Mouse (Mus musculus): Measurements from ENCODE around the gene Clstn3.
"Not testable (repeated sequence)": the region's sequence is repeated elsewhere in the genome, so short reads cannot be mapped to it uniquely, and the experiment has no call there.

Clstn3 gene

DNA sequence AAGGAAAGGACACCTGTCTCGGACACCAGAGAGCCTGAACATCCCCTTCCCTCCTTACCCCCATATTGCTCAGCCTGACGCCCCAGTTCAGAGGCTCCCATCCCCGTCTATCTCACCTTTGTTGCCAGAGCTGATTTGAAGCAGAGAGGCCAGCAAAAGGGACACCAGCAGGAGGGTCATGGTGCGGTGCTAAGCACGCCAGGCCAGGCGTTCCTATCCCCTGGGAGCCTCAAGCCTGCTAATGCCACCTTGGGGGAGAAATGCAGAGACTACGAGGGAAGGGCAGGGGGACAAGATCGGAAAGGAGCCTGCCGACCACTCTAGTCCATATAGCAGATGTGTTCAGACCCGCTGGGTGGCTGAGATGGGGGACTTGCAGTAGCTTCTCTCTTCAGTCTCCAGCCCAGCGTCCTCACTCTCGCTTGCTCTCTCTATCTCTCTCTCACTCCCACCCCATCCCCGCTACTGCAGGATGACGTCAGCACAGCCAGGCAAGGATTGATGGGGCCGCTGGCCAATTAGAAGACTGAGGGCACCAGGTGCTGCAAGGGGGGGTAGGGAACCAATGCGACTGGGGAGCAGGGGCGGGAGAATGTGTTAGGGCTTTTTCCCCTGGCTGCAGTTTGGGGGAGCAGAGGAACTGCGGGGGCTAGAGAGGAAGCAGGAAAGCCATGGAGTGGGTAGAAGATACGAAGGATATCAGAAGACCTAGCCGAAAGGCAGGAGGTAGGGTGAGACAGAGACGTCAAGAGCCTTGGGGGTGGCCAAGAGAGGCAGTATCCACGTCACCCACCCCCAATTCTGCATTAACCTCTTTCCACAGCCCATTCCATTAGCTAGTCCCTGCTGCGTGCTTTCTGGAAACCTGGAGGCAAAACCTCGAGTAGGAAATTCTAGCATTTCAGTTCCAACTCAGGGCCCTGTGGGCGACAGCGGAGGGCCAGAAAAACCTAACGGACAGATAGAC lies at the start of gene Clstn3:
Clstn3 (minus strand) TSS at position 490 of the 967 bp plus-strand sequence.
- DNase-seq (ENCODE audit: low spot score): no peak

DNA sequence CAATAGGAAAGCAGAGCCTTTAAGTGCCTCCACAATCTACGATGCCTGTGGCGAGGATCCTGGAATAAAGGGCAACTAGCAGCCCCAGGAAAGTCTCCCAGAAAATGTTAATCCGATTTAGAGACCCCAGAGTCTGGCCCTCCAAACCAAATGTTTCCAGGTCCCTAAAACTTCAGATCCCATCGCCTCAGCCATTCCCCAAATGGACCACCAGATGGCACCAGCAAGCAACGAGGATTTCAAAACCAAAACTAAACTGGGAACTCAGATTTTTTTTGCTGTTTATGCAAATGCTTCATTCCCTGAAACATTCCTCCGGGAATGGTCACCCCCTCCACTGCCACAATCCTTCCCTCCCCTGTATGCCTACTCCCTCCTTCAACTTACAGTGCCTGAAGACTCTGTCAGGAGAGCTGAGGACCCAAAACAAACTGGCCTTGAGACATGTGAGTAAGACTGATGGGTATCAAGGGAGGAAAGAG lies 47.8 kb upstream of the Clstn3 start, which contains the start of gene C1ra:
C1ra (plus strand) TSS at position 51 of the 482 bp plus-strand sequence.
- peak; percentile 86 for DNase-seq (ENCODE audit: low spot score)

DNA sequence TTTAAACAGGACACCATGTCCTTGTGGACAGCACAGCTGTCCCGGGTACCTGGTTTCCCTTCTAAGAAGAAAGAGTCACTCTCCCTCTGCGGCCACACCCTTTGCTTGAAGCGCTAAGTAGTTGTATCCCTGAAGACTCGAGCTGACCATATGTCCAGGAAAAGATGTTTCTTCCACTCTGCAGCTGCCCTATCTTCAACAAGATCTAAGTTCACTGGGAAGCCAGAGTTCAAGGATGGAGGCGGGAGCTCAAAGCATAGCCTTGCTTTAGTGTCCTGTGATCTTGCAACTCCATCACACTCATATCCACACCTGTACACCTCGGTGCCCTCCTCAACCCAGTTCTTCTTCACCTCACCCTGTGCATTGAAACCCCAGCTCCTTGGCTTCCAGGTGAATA lies 47.3 kb upstream of the Clstn3 start:
- no peak for DNase-seq (ENCODE audit: low spot score)

DNA sequence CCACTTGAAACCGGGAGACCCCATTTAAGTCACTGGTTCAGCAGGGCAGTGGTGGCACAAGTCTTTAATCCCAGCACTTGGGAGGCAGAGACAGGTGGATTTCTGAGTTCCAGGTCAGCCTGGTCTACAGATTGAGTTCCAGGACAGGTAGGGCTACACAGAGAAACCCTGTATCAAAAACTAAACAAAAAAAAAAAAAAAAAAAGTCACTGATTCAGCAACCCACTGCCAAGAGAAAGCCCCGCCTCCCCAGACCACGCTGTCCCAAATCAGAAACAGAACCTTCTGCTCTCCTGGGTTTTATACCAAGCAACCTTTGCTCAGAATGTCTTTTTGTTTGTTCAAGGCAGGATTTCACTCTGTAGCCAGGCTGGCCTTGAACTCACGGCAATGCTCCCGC lies 44.6 kb upstream of the Clstn3 start:
- DNase-seq (ENCODE audit: low spot score): not testable (repeated sequence)

DNA sequence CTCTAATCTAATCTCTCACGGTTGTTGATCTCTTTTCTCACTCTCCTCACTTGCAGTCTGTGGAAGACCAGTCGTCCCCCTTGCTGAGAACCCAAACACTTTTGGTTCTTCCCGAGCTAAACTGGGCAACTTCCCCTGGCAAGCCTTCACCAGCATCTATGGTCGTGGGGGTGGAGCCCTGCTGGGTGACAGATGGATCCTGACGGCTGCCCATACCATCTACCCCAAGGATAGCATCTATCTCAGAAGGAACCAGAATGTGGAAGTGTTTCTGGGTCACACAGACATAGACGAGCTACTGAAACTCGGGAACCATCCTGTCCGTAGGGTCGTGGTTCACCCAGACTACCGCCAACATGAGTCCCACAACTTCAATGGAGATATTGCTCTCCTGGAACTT lies 43.7 kb upstream of the Clstn3 start:
- DNase-seq (ENCODE audit: low spot score): no peak

DNA sequence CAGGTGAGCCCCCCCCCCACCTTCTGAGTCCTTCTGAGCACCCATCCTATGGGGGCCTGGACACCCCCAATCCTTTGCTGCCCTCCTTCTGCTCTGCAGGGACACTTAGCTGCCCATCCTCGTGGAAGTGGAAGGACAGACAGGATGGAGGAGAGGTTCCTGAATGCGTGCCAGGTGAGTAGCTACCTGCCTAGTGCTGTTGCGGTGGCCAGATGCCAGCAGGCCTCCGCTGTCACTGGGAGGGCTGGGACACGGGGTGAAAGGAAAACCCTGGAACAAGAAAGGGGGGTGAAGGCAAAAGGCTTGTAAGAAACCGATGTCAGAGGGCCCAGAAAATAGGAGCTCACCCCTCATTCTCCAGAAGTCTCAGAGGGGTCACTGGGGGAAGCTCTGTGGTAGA lies 42.4 kb upstream of the Clstn3 start:
- DNase-seq (ENCODE audit: low spot score): no peak

DNA sequence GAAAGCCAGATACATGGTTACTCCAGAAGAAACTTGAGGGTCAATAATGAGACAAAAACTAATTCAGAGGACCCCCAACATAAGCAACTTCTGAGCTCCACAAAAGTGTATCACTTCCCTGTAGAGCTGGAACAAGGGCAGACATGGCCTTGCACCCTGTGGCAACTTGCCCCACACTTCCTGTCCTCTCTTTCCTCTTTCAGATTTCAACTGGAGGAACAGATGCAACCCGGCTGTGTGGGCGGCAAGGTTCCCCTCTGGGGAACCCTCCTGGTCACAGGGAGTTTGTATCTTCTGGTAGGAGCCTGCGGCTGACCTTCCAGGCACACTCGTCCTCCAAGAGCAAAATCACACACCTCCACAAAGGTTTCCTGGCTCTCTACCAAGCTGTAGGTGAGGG lies 40.4 kb upstream of the Clstn3 start:
- DNase-seq (ENCODE audit: low spot score): peak; percentile 14

DNA sequence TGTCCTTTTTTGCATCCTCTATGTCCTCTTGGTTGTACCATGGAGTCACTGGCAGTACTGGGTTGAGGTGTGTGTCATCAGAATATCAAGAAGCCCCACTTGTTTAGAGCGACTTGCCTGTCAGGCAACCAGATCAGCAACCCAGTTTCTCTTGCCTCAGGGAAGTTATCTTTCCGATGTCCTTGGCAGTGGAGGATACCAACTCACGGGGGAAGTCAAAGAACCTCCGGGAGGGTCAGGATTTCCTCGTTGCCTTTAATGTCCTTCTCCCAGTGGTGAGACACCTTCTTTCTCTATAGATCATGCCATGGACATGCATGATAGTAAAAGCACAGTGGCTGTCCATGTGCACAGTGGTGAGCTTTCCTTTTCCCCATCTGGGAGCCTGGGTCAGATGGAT lies 37.4 kb upstream of the Clstn3 start:
- no peak for DNase-seq (ENCODE audit: low spot score)

DNA sequence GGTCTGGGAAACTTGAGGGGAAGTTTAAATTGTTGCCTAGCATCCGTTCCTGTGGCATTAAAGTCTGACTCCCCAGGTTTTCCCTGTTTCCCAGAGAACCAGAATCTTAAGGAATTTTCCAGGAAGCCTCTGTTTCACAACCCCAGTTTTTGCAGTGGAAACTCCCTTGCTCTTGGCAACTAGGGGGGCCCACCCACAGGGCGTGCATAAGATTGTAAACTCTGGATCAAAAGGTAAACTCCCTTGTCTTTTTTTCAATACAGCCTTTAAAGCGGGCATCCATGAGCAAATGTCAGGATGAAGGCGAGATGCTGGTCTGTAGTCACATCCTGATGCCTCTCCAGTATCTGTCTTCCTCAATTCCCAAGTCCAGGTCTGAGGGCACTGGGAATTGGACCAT lies 36.9 kb upstream of the Clstn3 start:
- peak; percentile 42 for DNase-seq (ENCODE audit: low spot score)

DNA sequence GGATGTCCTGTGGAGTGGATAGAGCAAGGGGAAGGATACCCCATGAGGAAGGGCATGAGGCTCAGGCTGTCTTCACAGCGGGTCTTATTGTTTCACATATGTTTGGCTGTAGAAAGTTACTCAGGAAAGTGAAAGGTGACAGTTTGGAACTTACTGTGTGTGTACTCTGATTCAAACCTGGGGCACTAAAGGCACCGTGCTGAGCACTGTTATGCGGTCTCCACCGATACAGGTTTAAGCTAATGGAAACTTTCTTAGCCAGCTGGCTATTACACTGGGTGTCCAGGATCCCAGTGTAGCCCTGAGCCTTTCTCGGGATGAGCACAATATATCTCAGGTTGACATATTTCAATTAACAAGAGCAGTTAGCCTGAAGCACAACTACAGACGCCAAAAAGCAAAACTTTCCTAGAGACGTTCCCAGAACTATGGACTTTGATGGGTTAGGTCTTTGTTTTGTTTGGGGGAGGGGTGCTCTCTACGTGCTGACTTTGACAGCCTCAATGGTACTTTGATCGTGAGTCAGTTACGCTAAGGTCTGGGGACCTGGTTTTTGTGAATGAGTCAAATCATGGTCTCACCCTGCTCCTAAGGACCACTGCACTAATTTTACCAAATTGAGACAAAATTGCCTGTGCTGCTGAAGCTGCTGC lies 35.4 kb upstream of the Clstn3 start:
- no peak for DNase-seq (ENCODE audit: low spot score)

DNA sequence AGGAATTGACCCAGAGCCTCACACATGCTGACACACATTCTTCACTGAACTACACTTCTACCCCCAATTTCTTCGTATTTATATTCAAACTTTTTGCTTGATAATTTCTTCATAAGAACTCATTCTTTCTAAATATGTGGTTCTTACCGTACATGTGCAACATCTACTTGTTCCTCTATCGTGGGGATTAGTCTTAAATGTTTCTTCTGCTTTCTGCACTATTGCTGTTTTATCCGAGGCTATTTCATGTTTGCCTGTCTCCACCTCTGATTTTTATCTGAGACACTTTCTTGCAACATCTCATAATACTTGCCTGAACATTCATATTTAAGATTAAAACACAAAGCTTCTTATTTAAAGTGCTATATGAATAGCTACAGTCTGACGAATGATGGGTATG lies 31.5 kb upstream of the Clstn3 start:
- DNase-seq (ENCODE audit: low spot score): no peak

DNA sequence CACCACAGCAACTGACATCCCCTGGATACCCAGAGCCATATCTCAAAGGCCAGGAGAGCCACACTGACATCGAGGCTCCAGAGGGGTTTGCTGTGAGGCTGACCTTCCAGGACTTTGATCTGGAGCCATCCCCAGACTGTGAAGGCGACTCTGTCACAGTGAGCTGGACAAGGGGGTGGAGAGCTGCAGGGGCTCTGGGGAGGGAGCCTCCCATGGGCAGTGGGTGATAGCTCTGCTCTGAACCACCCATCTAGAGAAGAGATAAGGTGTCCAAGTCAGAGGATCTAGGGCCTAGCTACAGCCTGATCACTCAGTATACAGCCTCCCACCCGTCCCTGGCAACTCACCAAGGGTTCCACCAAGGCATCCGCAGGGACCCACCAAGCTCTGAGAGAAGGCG lies 29.3 kb upstream of the Clstn3 start:
- DNase-seq (ENCODE audit: low spot score): no peak

DNA sequence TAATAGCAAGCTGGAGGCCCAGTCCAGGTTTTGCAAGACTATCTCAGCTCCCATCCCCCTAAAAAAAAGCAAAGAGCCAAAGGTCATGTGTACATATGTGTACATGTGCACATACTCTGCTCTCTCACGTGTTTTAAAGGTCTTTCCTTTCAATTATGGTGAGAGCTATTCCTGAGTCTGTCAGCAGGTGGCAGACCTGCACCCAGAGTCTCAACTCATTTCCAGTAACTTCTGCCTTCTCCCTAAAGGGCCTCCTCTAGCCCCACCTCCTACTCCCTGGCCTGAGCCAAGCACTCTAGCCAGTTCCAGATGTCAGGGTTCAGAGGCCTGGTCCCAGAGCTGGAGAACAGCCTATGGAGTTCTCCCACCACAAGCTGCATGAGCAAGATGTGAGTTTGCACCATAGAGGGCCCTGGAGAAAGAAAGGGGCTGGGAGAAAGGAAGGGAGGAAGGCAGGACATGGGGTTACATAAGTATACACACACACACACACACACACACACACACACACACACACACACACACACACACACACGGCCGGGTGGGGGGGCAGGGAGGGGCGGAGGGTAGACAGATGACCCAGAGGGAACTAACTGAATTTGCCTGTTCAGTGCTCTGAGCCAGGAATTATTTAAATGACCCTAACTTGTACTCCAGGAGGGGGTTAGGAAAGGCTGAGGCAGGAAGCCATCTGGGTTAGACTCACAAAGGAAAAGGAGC lies 28.4 kb upstream of the Clstn3 start, which contains the start of gene C1rl:
C1rl (plus strand) TSS at position 272 of the 720 bp plus-strand sequence.
- peak; percentile 99 for DNase-seq (ENCODE audit: low spot score)

DNA sequence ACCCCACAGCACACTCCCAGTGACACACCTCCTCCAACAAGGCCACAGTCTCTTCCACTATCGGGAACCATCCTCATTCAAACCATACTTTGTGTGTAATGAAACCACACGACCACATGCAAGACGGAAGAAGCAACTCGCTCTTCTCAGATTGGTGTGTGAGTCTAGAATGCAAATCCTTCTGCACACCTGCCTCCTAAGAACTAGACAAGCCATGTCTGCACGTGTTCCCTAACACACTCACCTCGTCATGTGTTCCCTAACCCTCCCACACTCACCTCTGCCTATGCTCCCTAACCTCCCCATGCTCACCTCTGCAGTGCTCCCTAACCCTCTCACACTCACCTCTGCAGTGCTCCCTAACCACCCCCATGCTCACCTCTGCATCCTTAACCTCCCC lies 26.8 kb upstream of the Clstn3 start:
- no peak for DNase-seq (ENCODE audit: low spot score)

DNA sequence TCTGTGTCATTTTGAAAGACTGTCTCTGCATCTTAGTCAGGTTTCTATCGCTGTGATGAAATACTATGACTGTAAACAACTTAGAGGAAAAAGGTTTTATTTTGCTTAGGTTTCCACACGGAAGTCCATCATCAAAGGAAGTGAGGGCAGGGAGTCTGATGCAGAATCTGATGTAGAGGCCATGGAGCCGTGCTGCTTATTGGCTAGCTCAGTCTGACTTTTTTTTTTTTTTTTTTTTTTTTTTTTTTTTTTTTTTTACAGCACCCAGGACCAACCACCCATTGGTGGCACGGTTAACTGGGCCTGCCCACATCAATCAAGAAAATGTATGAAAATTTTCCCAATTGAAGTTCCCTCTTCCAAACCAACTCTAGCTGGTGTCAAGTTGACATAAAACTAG lies 24.4 kb upstream of the Clstn3 start:
- no peak for DNase-seq (ENCODE audit: low spot score)

DNA sequence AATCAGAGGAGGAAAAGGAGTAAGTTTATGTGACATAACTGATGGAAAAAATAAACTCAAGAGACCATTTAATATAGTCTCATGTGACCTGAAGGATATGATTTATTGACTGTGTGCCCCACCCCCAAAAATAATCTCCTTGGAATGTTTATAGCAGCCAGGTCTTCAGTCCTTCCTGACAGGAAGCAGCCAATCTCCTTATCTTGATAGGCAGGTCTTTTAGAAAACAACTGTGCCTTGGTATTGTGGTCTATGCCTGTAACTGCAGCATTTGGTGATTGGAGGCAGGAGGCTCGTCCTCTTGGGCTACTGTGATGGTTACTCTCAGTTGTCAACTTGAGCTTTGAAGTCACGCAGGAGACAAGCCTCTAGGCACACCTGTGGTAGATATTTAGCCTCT lies 22.9 kb upstream of the Clstn3 start:
- DNase-seq (ENCODE audit: low spot score): no peak

DNA sequence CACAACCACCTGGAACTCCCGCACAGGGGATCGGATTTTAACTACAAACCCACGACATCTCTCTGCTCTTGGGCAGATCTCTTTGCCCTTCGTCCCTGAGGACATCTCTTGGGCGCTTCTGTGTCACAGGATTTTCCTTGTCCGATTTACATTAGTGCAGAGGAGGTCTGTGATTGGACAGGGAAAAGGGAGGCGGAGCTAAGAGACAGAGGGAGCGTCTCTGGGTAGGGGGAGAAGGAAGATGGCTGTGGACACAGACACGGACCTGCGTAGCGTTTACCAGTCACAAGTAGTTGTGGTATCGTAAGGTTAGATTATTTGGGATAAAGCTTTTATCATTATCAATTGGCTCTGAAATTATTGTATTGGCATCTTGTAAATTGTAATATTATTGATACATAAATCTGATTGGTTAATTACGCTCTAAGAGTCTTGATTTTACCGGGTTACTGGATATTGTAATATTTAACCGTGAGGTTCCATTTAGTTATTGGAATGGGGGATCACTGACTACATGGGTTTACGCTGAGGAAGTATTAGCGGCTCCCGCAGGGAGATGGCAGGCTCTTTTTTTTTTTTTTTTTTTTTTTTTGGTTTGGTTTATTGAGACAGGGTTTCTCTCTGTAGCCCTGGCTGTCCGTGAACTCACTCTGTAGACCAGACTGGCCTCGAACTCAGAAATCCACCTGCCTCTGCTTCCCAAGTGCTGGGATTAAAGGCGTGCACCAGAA lies 21.0 kb upstream of the Clstn3 start:
- no peak for DNase-seq (ENCODE audit: low spot score)

DNA sequence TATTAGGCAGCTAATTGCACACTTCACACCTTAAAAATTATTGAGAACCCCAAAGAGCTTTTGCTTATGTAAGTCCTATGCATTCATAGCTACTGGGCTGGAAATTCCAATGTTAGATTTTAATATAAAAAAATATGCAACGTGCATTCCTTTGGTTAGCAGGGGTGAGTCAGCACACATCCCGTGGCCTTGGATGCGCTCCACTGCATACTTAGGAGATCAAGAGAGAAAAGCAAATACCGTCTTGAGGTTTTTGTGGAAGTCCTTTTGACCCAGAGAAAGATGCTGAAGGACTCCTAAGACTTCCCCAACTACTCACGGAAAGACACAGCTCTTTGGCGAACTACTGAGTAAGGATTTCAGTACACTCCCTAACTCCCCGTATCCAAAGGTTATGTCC lies 20.3 kb upstream of the Clstn3 start:
- peak; percentile 31 for DNase-seq (ENCODE audit: low spot score)

DNA sequence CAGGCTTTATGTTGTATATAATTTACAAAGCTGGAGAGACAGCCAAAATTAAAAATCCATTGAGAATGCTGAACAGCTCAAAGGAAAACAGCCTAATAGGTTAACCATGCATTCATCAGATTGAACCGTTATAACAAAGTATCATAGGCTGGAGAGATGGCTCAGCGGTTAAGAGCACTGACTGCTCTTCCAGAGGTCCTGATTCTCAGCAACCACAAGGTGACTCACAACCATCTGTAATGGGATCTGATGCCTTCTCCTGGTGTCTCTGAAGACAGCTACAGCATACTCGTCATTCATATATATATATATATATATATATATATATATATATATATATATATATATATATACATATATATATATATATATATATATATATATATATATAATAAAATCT lies 19.2 kb upstream of the Clstn3 start:
- DNase-seq (ENCODE audit: low spot score): not testable (repeated sequence)

DNA sequence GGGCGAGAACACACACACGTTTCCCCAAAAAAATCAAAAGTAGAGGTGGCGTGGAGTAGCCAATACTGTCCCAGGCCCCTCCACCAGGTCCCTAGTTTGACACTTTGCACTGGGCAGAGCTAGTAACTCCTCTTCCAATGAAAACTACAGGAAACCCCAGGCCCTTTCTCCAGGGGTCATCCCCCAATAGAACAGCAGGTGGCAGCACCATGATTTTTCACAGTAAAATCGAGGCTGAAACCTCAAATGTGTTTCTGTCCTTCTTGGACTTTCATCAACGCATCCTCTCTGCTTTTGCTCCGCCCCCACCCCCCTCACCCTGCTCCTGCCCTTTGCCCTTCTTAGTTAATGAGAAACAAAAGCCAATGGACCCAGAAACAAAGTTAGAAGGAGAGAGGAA lies 17.0 kb upstream of the Clstn3 start:
- DNase-seq (ENCODE audit: low spot score): peak; percentile 84

DNA sequence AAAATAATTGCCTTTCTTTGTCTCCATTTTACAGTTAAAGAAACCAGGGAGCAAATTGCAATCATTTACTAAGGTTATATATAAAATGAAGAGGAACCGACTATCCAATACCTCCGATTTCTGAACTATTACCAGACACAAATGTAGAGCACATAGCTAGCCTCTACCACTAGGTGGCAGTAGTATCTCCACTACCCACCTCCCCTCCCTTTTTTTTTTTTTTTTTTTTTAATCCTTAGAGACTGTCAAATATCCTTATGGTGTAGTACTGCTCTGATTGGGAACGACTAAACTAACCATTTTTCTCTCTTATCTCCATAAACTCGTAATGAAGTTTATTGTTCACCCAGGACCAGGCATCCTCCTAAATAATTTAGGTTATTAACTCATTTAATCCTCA lies 15.7 kb upstream of the Clstn3 start:
- DNase-seq (ENCODE audit: low spot score): peak; percentile 68

DNA sequence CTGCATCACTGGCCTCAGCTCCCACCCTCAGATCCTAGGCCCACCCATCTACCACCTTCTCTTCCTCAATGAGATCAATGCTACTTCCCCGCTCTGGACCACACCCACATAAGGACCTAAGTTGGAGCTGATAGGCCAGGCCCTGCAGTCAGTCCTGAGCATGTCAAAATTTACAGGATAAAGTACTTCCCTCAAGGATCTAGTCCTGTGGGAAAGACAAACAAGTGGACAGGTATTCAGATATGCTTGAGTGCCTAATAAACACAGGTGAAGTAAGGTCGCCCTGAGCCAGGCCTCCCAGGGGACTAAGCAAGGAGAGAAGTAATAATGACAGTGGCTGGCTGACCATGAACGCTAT lies 15.0 kb upstream of the Clstn3 start:
- DNase-seq (ENCODE audit: low spot score): no peak
